Mouse (Mus musculus): ENCODE data around the gene Babam2. TPM values are rescaled to one million over a fixed set of nuclear protein-coding genes. Genes with fewer than 3 reads are reported as not detected.

The Babam2 gene
- total and polyA plus RNA-seq, 2 experiments from 2014 or later = 30.9 to 58.9 TPM

DNA sequence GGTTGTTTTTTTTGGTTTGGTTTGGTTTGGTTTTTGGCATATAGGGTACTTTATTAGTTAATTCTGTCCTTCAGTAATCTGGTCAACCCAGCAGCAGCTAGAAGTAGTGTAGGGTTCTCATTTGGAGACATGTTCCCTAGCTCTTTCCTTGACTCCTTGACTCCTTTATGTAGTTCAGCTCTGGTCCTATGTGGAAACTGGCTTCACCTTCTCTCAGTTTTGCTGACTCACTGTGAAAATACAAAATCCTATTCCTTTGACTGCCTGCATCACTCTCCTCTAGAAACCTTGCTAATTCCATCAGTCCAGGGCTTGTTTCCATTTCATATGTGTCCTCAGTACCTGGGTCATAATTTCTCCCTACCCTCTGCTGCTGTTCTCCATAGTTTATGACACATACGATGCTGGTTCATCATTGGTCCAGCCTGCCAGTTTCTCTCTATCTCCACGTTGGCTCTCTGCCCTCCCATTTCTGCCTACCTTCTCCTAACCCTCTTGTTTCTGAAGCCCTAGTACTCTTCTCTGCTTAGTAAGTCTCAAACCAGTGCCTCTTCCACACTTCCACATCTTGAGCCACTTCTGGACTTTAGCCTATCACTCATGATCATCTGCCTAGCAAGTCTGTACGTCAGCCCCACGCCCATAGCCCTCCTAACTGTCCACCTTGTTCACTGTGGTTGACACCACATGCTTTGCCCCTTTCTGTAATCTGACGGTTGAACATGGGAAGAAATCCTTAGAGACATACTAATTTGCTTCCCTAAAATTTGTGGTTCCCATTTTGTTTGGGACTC lies 163.5 kb downstream of the Babam2 start:
- Histone ChIP-seq H3K4me3 (ENCODE audit: low read depth, low read length) (no peak overlapping the region), H3K27me3 (ENCODE audit: insufficient read depth, low read length) (no peaks in the 10 kb centered on the region), H3K9ac (replicated peaks; ENCODE audit: low read length, poor library complexity, severe bottlenecking) (no peak overlapping the region), H3K27ac (ENCODE audit: low read depth, low read length) (no peak overlapping the region), H3K4me2 (ENCODE audit: low read depth, low read length, poor library complexity, severe bottlenecking) (no peak overlapping the region), H3K36me3 (ENCODE audit: insufficient read depth, low read length) (no peaks in the 10 kb centered on the region), H3K4me1 (ENCODE audit: insufficient read depth, low read length) (no peaks in the 10 kb centered on the region), H3K9me3 (ENCODE audit: low read length) (no peaks in the 10 kb centered on the region)
- WGBS = 96% methylated on average over 5 of the region's 5 CpGs
- ATAC-seq (ENCODE audit: low FRiP score) (no peak), DNase-seq (ENCODE audit: low spot score) (no peak)
- no peak for TF ChIP-seq CTCF (IDR thresholded peaks at IDR 0.05)

DNA sequence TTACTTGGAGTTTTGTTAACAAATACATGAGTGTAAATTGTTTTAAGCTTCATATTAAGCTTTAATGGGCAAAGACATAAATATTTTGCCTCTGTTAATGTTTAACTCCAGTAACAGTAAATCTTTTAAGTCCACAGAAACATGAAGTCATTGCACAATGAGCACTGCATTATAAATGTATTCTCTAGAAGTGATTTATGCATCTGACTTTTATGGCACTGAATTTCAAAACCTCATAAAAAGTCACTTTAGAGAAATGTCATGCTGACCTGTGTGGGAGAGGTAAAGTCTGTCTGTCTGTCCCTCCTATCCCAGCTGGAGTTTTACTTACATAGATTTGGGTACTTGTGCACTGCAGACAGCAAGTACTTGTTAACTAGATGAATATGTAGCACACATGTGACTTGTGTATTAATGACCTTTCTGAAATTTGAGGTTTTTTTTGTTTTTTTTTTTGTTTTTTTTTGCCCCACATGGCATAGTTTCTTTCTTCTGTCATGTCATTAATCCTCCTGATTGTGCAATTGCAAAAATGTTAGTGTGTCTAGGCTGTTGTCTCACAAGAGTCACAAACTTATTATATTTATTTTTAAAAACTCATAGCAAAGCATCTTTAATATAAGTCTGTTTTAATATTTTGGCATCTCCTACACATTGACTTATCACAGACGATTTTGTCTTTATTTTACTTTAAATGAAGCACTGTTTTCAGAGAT lies 165.4 kb downstream of the Babam2 start:
- no peak overlapping the region for H3K27ac ChIP-seq (ENCODE audit: low read depth, low read length)
- TF ChIP-seq CTCF (IDR thresholded peaks at IDR 0.05) = no peak
- 85% methylated on average over 1 of the region's 1 CpGs for whole genome bisulfite sequencing
- ATAC-seq (ENCODE audit: low FRiP score) (no peak), DNase-seq (ENCODE audit: low spot score) (no peak)
- H3K9me3 ChIP-seq (ENCODE audit: low read length) = no peaks in the 10 kb centered on the region
- H3K4me2 ChIP-seq (ENCODE audit: low read depth, low read length, poor library complexity, severe bottlenecking) = no peak overlapping the region
- H3K9ac ChIP-seq (replicated peaks; ENCODE audit: low read length, poor library complexity, severe bottlenecking) = no peak overlapping the region
- no peak overlapping the region for H3K4me3 ChIP-seq (ENCODE audit: low read depth, low read length)
- no peaks in the 10 kb centered on the region for H3K36me3 ChIP-seq (ENCODE audit: insufficient read depth, low read length)
- no peaks in the 10 kb centered on the region for H3K4me1 ChIP-seq (ENCODE audit: insufficient read depth, low read length)
- H3K27me3 ChIP-seq (ENCODE audit: insufficient read depth, low read length) = no peaks in the 10 kb centered on the region

- Histone ChIP-seq H3K9ac (replicated peaks; ENCODE audit: low read length, poor library complexity, severe bottlenecking) (no peak overlapping the region), H3K4me3 (ENCODE audit: low read depth, low read length) (no peak overlapping the region), H3K9me3 (ENCODE audit: low read length) (no peaks in the 10 kb centered on the region), H3K4me1 (ENCODE audit: insufficient read depth, low read length) (no peaks in the 10 kb centered on the region), H3K27me3 (ENCODE audit: insufficient read depth, low read length) (no peaks in the 10 kb centered on the region), H3K36me3 (ENCODE audit: insufficient read depth, low read length) (no peaks in the 10 kb centered on the region), H3K4me2 (ENCODE audit: low read depth, low read length, poor library complexity, severe bottlenecking) (no peak overlapping the region), H3K27ac (ENCODE audit: low read depth, low read length) (no peak overlapping the region)
- 79% methylated on average over 2 of the region's 2 CpGs for WGBS
- DNase-seq (ENCODE audit: low spot score) (no peak), ATAC-seq (ENCODE audit: low FRiP score) (no peak)
- TF ChIP-seq CTCF (IDR thresholded peaks at IDR 0.05) = no peak
These were observed 166.6 kb downstream of the Babam2 start for GRCm38 (mm10) chr5:31864095-31864494.

- Histone ChIP-seq H3K27me3 (ENCODE audit: insufficient read depth, low read length) (no peaks in the 10 kb centered on the region), H3K4me1 (ENCODE audit: insufficient read depth, low read length) (no peaks in the 10 kb centered on the region), H3K4me2 (ENCODE audit: low read depth, low read length, poor library complexity, severe bottlenecking) (no peak overlapping the region), H3K36me3 (ENCODE audit: insufficient read depth, low read length) (no peaks in the 10 kb centered on the region), H3K9ac (replicated peaks; ENCODE audit: low read length, poor library complexity, severe bottlenecking) (no peak overlapping the region), H3K9me3 (ENCODE audit: low read length) (no peaks in the 10 kb centered on the region), H3K27ac (ENCODE audit: low read depth, low read length) (no peak overlapping the region), H3K4me3 (ENCODE audit: low read depth, low read length) (no peak overlapping the region)
- TF ChIP-seq CTCF (IDR thresholded peaks at IDR 0.05) = no peak
- no peak for ATAC-seq (ENCODE audit: low FRiP score)
- 88% methylated on average over 3 of the region's 3 CpGs for WGBS
- DNase-seq (ENCODE audit: low spot score) = no peak
These were observed 168.6 kb downstream of the Babam2 start for GRCm38 (mm10) chr5:31866071-31866470.

DNA sequence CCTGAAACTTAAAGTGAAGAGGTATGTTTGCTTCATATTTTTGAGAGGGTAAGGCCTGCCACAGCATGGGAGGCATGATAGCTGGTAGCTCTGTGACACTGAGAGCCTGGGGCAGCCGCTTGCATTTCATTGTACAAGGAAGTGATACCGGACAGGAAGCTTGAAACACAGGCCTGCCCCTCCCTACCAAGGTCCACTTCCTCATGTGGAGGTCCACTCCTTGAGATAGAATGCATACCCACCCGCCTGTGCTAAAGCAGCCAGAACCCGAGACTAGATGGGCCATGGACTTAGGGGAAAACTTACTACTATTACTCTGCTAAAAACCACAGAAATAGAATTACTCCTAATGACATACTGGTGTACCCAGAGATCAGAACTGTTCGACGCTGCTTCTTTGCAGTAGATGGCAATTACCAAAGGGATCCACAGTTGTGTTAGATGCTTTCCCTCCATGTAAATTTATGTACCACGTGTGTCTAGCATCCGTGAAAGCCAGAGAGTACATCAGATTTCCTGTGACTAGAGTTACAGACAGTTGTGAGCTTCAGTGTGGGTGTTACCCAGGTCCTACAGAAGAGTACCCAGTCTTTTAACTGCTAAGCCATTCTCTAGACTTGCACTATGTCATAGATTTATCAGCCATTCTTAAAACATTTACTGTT lies 173.5 kb downstream of the Babam2 start:
- Histone ChIP-seq H3K9me3 (ENCODE audit: low read length) (no peaks in the 10 kb centered on the region), H3K27me3 (ENCODE audit: insufficient read depth, low read length) (no peaks in the 10 kb centered on the region), H3K27ac (ENCODE audit: low read depth, low read length) (no peak overlapping the region), H3K36me3 (ENCODE audit: insufficient read depth, low read length) (no peaks in the 10 kb centered on the region), H3K9ac (replicated peaks; ENCODE audit: low read length, poor library complexity, severe bottlenecking) (no peak overlapping the region), H3K4me2 (ENCODE audit: low read depth, low read length, poor library complexity, severe bottlenecking) (no peak overlapping the region), H3K4me1 (ENCODE audit: insufficient read depth, low read length) (no peaks in the 10 kb centered on the region), H3K4me3 (ENCODE audit: low read depth, low read length) (no peak overlapping the region)
- TF ChIP-seq CTCF (IDR thresholded peaks at IDR 0.05) = no peak
- WGBS = 88% methylated on average over 8 of the region's 8 CpGs
- ATAC-seq (ENCODE audit: low FRiP score) = no peak
- DNase-seq (ENCODE audit: low spot score) = no peak

DNA sequence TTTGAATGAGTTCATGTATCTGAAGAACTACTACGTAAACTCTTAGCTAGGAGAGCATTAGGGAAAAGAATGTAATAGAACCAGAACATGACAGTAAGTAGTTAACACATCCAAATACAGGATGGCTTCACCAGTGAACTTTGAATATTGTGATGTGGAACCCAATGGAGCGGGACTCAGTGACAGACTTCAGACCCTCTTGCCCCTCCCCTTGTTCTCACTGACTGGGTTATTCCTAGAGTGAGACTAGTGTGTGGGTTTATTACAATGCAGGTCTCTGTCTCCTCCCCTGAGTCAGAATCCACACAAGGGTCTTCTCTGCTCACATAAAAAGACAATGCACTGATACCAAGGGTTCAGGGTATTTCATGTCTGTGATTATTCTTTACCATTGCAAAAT lies 175.8 kb downstream of the Babam2 start:
- DNase-seq (ENCODE audit: low spot score) (no peak), ATAC-seq (ENCODE audit: low FRiP score) (no peak)
- Histone ChIP-seq H3K9ac (replicated peaks; ENCODE audit: low read length, poor library complexity, severe bottlenecking) (no peak overlapping the region), H3K4me3 (ENCODE audit: low read depth, low read length) (no peak overlapping the region), H3K4me2 (ENCODE audit: low read depth, low read length, poor library complexity, severe bottlenecking) (no peak overlapping the region), H3K27ac (ENCODE audit: low read depth, low read length) (no peak overlapping the region), H3K4me1 (ENCODE audit: insufficient read depth, low read length) (no peaks in the 10 kb centered on the region), H3K36me3 (ENCODE audit: insufficient read depth, low read length) (no peaks in the 10 kb centered on the region), H3K9me3 (ENCODE audit: low read length) (no peaks in the 10 kb centered on the region), H3K27me3 (ENCODE audit: insufficient read depth, low read length) (no peaks in the 10 kb centered on the region)
- no peak for TF ChIP-seq CTCF (IDR thresholded peaks at IDR 0.05)
- WGBS = 94% methylated on average over 2 of the region's 2 CpGs
